8 mouse cellular contexts compared by ENCODE assay signal in genomic region chr4:131784034-131784433, GRCm38 (mm10). TPM values are rescaled to one million over a fixed set of nuclear protein-coding genes. Genes with fewer than 3 reads are reported as not detected.
DNase-seq lines count a peak whose midpoint lies in the region; ATAC-seq and TF ChIP-seq lines count a peak whose summit lies in the region.

No protein-coding gene starts in this region.

- TF ChIP-seq CTCF in bone marrow, adult 2 months (IDR thresholded peaks at IDR 0.05; ENCODE audit: control insufficient read depth, insufficient read depth, low read length) = peak; percentile 67

- H3K4me1 ChIP-seq in bone marrow, adult 2 months (ENCODE audit: control insufficient read depth, insufficient read depth, low read length) = no peaks in the 10 kb centered on the region
- H3K4me1 ChIP-seq in liver, embryonic 13.5 days (replicated peaks) = no peaks in the 10 kb centered on the region

- 0 out of 2 replicates have a peak, but pooled peaks cover 9% of the 10 kb centered on the region for H3K27me3 ChIP-seq in liver, embryonic 13.5 days

- intact Hi-C loops in left cerebral cortex, postnatal 14 days (cut with DNase I) = loop anchor here (5.0 kb wide), 1 partner anchor 48 kb away; no protein-coding TSS in a partner anchor

- no peak overlapping the region for H3K9ac ChIP-seq in liver, embryonic 13.5 days

- no peaks in the 10 kb centered on the region for H3K9me3 ChIP-seq in liver, embryonic 13.5 days (replicated peaks)

- no peaks in the 10 kb centered on the region for H3K36me3 ChIP-seq in liver, embryonic 13.5 days

- no peak overlapping the region for H3K4me2 ChIP-seq in liver, embryonic 13.5 days

- peak; percentile 33 to 72 for DNase-seq in adrenal gland, adult (ENCODE audit: inconsistent age in 2 of 2, low spot score in 1 of 2)
- DNase-seq in adrenal gland, postnatal 4 days (ENCODE audit: low spot score in 2 of 2) = no peak
- peak; percentile 40 to 63 for DNase-seq in left cerebral cortex, postnatal 14 days (ENCODE audit: low spot score in 2 of 2)
- DNase-seq in left cerebral cortex, adult 8-10 months (ENCODE audit: low spot score in 2 of 2) = no peak
- peak; percentile 56 for DNase-seq in gastrocnemius, postnatal 10 days
- DNase-seq in liver, embryonic 13.5 days = peak; percentile 32
- DNase-seq in spleen, adult 12 weeks (ENCODE audit: low spot score) = peak; percentile 16

- no peak for TF ChIP-seq POLR2A in bone marrow, adult 2 months (IDR thresholded peaks at IDR 0.05; ENCODE audit: borderline replicate concordance, control insufficient read depth, low read depth, low read length)

- ATAC-seq in liver, embryonic 13.5 days (ENCODE audit: low read depth) = no peak

- H3K27ac ChIP-seq in bone marrow, adult 2 months (ENCODE audit: control insufficient read depth, insufficient read depth, low read depth, low read length, poor library complexity) = no peak overlapping the region
- H3K27ac ChIP-seq in liver, embryonic 13.5 days = no peak overlapping the region

- WGBS in bone marrow, adult 2 months = 28% methylated on average over 9 of the region's 9 CpGs
- WGBS in liver, embryonic 13.5 days (ENCODE audit: insufficient replicate concordance) = 17% methylated on average over 9 of the region's 9 CpGs

- no peak overlapping the region for H3K4me3 ChIP-seq in bone marrow, adult 2 months (replicated peaks; ENCODE audit: control insufficient read depth, low read depth, low read length)
- H3K4me3 ChIP-seq in liver, embryonic 13.5 days (replicated peaks) = no peak overlapping the region

RNA-seq across cellular contexts. Expression of gene Ptpru, which starts 54.1 kb away (rescaled TPM):
- 10 to 100 TPM; 61.3 to 64.8 TPM for total RNA-seq in adrenal gland, postnatal 4 days (2021)
- total RNA-seq in left cerebral cortex, postnatal 14 days (2021) = 10 to 100 TPM; 63.8 to 64.9 TPM
- total RNA-seq in left cerebral cortex, adult 8-10 months (2022) = 10 to 100 TPM; 33.5 to 45.1 (median 43.5) TPM
- 8.9 and 15.1 TPM in 2 replicates for polyA plus RNA-seq in bone marrow, adult 2 months (2011; ENCODE audit: insufficient read depth, insufficient read length, low replicate concordance, missing spikeins)
- total RNA-seq in gastrocnemius, postnatal 10 days (2021) = 1 to 10 TPM; 1.3 to 1.8 TPM
- polyA plus RNA-seq in liver, embryonic 13.5 days (2015; fragmentation: Nextera tagmentation; extraction: Ambion mirVana) = 2.1 and 2.7 TPM in 2 replicates

RNA-seq across cellular contexts. Expression of gene Mecr, which starts 59.2 kb away (rescaled TPM):
- total RNA-seq in adrenal gland, postnatal 4 days (2021) = 10 to 100 TPM; 60.8 to 73.6 TPM
- total RNA-seq in left cerebral cortex, postnatal 14 days (2021) = 10 to 100 TPM; 31.6 to 34.7 TPM
- 10 to 100 TPM; 26.4 to 33.9 (median 31.3) TPM for total RNA-seq in left cerebral cortex, adult 8-10 months (2022)
- 17.6 and 25.8 TPM in 2 replicates for polyA plus RNA-seq in bone marrow, adult 2 months (2011; ENCODE audit: insufficient read depth, insufficient read length, low replicate concordance, missing spikeins)
- 10 to 100 TPM; 19.0 to 22.4 TPM for total RNA-seq in gastrocnemius, postnatal 10 days (2021)
- 39.6 and 42.8 TPM in 2 replicates for polyA plus RNA-seq in liver, embryonic 13.5 days (2015; fragmentation: Nextera tagmentation; extraction: Ambion mirVana)

Comparison
In these comparisons a context has a peak if more than half of its experiments do, and no peak if none do; other contexts are left out.
1. DNase-seq: peak in adrenal gland, adult (2 of 2), left cerebral cortex, postnatal 14 days (2 of 2), gastrocnemius, postnatal 10 days (single experiment), liver, embryonic 13.5 days (single experiment) and spleen, adult 12 weeks (single experiment); none in adrenal gland, postnatal 4 days (0 of 2) and left cerebral cortex, adult 8-10 months (0 of 2).
2. RNA of gene Ptpru, which starts 54.1 kb away (total RNA-seq): 63.8 to 64.9 TPM in left cerebral cortex, postnatal 14 days, 61.3 to 64.8 TPM in adrenal gland, postnatal 4 days and 33.5 to 45.1 TPM in left cerebral cortex, adult 8-10 months; 1.3 to 1.8 TPM in gastrocnemius, postnatal 10 days; every median in the first group is over 10 times any median in the second.